Mouse (Mus musculus) NIH3T3 (cell line): ENCODE results near the gene Oxnad1.
A peak's percentile ranks its signal among the peaks of the same experiment; 100 is the strongest.
"Not testable (repeated sequence)": the region's sequence is repeated elsewhere in the genome, so short reads cannot be mapped to it uniquely, and the experiment has no call there.

Experiments
- DNase-seq: peaks from one replicate; pipeline ENCODE4 v3.0.0-alpha.2; 2012; ENCODE audit warnings: low read depth

The Oxnad1 gene

DNA sequence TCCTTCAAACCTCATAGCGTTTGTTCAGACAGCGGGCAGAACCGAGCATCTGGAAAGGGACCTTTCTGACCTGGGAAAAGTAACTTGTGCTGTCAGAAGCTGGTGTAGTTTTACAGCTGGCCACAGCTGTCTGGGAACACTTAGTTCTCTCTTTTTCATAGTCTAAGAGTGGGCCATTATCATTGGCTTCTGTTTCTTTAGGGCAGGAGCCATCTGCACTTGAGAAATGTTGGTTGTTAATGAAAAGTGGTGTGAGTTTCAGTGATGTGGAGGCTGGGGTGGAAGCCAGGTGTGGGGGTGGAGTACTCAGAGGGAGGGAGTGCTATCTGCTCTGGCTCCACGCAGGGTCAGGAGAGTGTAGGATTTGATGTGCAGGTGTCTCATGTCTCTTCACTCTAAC, 6.0 kb downstream of the Oxnad1 start:
- DNase-seq = no peak

DNA sequence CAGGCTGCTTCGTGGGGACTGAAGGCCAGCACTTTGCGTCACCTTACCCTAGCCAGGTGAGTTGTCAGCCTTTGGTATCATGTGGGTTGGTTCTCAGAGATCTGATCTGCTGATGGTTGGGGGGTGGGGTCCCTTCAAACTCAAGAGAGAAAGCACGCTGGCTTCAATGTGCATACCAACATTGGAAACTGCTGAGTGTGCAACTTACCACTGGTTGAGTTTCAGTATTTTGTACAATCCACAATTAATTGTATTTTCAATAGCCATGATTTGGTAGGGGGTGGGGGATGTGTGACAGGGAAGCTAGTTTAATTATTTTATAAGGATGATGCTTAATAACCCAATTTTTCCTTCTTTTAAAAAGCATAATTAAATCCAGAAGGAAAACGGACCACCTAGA, 6.5 kb downstream of the Oxnad1 start:
- DNase-seq = no peak

DNA sequence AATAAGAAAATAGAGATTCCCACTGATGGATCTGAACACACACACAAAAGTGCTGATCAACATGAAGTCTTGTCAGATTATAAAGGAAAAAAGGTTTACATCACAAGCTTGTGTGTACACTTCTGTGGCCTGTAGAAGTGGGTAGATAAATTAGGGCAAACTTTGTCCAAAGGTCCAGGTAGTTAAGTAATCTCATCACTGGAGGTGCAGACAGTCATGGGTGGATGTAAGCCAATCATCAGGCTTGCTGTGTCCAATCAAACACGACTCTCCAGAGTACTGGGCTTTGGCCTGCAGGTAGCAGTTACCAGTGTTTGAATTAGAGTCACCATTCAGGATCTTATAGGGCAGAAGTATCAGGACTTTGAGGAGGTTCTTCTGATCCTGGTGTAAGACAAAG, 7.8 kb downstream of the Oxnad1 start:
- DNase-seq = no peak

DNA sequence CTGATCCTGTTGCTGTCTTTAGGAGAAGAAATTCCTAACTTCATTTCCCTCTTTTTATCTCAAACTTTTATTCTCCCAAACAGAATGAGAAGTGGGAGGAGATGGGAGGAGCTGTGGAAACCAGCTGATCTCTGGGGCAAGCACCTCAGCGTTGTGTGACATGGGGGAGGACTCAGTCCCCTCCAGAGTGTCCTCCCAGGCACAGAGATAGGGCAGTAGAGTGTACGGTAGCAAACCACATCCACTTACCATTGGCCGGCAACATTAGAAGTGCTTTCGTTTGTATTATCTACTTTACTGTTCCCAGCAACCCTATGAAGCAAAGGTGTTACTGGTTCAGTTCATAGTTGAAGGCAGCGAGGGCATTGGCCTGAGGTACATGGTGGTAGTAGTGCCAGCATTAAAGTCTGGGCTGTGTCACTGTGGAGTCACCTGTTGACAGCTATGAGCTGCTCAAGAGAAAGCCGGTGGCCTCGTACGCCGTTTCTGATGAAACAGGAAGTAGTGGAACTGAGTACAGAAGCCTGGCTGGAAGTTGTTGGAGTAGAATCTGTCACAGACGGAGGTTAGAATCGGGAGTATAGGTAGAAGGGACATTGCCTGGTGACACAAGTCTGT, 8.4 kb downstream of the Oxnad1 start:
- no peak for DNase-seq

DNA sequence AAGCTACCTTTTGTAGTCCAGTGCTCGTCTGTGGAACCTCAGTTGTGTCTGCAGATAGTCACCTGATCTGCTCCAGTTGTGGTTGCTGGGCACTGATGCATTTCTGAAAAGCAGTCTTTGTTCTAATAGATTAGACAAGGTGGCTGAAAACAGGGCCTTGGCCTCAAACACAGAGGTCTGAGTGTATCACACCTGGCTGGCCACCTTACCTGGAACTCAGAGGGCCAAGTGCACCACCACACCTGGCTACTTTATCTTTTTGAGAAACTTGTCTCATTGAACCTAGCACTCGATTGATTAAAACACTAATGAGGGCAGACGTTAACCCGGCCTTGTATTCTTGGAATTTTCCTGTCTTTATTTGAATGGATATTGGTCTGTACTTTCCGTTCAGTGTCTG, 10.5 kb downstream of the Oxnad1 start:
- no peak for DNase-seq

DNA sequence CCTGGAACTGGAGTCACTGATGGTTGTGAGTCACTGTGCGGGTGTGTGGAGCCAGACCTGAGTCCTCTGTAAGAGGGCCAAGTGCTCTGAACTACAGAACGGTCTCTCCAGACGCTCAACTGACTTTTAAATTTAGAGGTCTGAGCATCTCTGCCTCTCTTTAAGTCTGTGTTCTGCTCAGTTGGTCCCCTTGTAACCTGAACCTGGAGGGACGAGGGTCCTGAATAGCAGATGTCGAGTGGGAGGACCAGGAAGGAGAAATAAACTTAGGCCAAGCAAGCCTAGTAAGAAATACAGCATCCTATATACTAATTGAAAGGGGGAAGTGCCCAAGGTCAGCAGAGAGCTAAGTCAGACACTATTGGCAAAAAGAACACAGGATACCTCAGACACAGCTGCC, 11.6 kb downstream of the Oxnad1 start:
- DNase-seq = no peak

DNA sequence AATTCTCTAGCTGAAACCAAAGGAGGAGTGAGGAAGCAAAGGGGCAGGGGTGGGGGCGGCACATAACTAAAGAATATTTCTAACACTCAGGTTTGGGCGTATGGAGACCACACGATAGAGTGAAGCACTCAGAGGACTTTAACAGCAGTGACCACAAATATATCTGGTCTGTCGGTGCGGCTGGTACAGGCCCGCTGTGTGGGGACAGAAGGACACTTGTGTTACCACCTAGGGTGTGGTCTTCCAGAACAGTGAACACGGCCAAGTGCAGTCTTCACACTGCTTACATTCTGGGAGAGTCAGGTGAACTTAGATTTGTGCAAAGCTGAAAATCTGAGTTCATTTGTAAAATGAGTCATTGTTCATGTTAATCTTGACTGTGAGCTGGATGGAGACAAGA, 12.5 kb downstream of the Oxnad1 start:
- no peak for DNase-seq

DNA sequence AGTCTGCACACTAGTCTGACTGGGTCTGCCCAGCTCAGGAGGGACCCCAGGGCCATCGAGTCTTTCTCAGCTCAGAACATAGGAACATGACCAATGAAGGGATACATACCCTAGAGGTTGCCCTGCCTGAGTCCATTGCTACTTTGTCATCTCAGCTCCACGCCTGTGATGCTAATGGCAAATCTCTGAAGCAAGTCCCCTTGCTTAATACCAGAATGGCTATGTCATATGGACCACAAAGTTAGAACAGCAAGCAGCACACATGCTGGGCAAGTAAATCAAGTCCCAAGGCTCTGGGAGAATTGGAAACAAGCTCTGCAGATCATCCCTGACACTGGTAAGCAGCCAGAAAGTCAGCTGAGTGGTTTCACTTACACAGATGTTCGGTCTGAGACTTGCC, 13.8 kb downstream of the Oxnad1 start:
- DNase-seq = no peak

DNA sequence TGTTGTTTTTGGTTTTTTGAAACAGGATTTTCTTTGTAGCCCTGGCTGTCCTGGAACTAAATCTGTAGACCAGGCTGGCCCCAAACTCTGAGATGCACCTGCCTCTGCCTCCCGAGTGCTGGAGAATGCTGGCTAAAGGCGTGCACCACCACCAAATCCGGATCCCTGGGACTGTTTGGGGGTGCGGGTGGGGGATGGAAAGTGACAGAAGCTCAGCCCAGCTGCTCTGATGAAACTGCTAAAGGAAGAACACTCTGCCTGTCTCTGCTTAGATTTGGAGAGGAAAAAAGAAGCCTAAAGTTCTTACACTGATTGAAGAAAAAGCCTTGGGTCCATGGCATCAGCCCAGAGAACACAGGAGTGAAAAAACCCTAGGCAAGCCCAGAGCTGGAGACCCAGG, 18.4 kb downstream of the Oxnad1 start:
- DNase-seq = no peak

DNA sequence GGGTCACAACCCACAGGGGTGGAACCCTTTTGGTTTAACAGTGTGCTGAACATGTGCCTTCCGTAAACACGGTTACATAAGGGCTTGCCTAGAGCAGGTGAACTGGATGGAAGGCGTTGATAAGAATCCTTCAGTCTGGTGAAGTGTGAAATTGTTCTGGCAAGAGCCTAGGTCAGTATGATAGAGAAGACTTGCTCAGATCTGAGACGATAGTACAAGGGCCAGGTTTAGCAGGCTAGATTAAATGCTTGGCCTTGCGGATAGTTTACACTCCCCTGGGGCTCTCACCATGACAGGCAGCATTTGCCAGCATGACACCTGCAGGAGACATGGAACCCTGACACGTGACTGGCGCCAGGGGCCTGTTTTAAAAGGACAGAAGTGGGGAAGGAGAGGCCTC, 20.5 kb downstream of the Oxnad1 start:
- no peak for DNase-seq

DNA sequence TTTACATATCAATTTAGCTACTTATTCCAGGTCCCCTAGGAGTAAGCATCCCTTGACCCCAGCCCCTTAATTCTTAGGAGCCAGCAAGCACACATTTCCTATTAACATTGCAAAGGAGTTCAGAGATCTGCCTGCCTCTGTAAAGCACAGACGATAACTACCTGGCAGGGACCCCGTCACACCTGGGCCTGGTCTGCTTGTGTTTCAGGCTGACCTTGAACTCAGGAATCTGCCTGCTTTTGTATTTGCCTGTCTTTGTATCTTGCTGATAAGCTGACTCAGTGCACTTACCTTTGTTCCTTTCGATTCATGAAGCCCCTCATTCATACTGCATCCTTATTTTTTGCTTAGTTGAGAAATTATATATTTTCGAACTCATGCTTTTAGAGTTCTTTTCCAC, 21.7 kb downstream of the Oxnad1 start:
- no peak for DNase-seq

DNA sequence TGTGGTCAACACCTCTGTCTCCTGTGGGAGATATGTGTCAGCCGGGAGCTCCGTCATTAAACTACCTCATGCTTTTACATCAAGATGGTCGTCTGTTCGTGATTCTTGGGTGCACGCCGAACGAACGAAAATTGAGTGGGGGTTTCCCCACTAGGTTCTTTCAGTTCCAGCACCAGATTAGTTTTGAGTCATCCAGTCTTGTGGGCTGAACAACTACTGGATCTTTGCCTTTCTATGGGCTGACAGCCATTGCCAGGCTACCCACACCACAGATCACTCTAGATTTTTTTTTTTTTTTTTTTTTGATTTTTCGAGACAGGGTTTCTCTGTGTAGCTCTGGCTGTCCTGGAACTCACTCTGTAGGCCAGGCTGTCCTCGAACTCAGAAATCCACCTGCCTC, 26.9 kb downstream of the Oxnad1 start:
- DNase-seq = not testable (repeated sequence)

DNA sequence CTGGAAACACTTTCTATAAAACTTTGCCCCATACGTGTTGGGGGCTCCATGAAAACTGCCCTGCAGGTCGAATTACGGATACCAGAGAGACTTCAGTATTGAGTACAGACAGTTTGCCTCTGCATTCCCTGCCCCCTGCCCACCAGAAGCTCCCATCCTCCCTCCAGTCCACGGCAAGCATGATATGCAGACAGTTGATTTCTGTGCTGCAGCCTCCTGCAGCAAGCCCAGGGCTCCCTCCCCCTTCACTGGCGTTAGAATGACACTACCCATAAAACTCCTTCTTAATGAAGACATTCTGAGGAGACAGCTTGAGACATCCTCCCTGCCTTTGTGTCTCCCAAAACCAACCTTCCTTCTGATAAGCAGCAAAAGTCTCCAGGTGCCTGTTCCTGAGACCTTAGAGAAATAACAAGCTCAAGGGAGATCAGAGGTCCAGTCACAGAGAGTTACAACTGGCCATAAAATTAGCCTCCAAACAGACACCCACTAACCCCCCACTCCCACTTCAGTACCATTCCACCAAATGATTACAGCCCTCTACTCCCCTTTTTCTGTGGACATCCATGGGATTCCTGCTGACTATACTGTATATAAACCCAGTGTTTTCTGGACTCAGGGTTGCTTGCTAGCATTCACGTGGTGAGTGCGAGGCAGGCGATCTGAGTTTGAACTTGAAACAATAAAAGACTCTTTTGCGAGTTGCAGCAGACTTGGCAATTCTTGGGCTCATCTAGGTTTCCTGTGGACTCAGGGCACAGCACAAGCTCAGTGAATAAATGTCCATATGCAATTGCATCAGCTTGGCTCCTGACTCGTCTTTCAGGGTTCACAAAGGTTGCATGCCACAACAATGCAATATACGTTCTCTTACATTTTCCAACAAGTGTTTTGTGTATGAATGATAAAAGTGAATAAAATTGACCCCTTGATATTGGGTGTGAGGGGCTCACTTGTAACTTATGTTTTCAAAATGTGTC, 36.1 kb downstream of the Oxnad1 start:
- peak; percentile 29 for DNase-seq

DNA sequence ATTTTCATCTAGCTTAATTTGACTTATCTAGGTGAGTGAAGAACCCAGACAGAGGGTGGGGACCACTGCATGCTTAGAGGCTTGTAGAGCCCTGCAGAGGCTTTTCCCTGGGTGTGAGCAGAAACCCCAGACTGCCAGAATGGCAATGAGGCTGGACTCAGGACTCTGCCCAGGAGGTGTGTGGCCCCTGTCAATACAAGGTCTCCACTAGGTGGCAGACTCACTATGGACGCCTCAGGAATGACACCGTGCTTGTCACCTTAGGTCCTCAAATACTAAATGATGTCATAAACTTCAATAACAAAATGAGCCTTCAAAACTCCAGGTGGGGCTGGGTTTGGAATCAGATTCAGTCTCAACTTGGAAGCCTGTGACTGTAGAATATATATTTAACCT, 36.7 kb downstream of the Oxnad1 start:
- DNase-seq = no peak

DNA sequence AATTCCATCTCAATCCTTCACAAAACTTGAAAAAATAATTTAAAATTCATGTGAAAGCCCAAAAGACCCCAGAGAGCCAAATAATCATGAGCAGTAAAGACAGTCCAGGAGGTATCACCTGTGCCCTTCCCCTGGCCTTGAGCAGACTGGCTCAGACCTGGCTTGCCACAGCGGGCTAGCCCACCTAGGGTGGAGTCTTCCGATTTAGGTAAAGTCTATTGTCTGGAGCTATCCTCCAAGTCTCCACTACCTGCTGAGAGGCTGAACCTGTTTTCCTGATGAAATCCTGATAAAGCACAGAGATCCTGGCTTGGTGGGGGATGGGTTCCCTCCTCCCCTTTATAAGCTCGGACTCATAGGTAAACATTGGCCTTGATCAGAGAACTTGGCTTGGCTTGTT, 39.1 kb downstream of the Oxnad1 start:
- no peak for DNase-seq

DNA sequence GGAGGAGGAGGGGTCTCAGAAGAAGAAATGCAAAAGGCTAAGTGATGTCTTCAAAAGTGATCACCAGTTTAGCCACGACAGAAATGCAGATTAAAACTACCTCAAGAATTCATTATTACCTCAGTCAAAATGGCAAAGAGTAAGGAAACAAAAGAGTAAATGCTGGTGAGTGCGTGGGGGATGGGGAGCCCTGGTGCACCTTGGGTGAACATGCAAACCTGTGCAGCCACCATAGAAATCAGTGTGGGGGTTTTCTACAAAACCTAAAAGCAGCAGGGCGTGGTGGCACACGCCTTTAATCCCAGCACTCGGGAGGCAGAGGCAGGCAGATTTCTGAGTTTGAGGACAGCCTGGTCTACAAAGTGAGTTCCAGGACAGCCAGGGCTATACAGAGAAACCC, 40.1 kb downstream of the Oxnad1 start:
- not testable (repeated sequence) for DNase-seq

DNA sequence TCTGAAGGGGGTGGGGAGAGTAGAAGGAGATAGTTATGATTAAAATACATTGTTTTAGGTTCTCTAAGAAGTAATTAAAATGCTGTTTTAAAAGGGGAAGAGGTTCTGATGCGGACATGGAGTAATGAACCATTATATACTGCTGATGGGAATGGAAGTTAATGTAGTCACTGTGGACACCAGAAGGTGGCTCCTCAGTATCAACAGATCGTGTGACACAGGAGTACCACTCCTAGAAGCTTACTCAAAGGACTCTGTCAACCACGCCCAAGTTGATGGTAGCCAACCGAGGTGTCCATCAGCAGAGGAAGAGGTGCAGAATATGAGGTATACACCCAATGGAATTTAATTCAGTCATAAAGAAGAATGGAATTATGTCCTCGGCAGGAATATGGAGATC, 43.2 kb downstream of the Oxnad1 start:
- DNase-seq = no peak

DNA sequence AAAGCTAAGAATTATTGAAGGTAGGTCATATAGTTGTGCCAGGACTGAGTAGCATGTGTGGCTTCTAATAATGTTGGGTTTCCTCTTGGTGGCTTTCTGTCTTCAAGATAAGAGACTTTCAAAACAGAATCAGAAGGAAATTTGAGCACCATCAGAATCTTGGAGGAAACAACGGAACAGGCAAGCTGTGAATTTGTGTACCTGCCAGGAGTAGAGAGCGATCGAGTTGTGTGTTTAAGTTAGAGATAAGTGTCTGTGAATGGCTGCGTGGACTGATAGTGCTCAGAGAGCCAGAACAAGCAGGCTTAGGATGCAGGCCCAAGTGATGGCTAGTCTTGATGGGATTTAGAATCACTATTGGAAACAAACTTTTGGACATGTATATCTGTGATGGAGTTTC, 46.7 kb downstream of the Oxnad1 start:
- DNase-seq = no peak

DNA sequence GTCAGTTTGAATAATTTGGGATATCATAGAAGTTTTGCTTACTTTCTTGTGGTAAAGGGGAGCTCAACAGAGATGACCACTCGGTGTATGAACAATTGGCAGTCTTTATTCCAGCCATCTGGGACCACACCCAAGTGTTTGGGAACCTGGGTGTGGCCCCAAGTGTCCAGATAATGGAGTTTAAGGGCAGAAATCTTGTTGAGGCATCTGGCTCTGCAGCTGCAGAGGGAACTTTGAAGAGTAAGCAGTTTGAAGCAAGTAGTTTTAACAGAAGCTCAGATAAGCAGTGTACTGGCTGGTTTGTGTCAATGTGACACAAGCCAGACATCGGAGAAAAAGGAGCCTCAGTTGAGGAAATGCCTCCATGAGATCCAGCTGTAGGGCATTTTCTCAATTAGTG, 49.1 kb downstream of the Oxnad1 start:
- no peak for DNase-seq

DNA sequence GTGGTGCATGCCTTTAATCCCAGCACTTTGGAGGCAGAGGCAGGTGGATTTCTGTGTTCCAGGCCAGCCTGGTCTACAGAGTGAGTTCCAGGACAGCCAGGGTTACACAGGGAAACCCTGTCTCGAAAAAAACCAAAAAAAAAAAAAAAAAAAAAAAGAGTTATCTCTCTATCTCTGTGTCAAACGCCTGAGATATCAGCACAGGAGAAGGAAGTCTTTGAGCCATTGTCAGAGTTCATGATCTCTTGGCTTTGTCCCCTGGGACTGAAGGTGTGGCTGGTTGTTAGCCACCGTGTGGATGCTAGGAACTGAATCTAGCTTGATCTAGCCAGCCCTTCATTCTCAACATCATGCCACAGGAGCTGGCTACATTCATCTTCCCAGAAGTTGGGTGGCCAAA, 51.3 kb downstream of the Oxnad1 start:
- not testable (repeated sequence) for DNase-seq

DNA sequence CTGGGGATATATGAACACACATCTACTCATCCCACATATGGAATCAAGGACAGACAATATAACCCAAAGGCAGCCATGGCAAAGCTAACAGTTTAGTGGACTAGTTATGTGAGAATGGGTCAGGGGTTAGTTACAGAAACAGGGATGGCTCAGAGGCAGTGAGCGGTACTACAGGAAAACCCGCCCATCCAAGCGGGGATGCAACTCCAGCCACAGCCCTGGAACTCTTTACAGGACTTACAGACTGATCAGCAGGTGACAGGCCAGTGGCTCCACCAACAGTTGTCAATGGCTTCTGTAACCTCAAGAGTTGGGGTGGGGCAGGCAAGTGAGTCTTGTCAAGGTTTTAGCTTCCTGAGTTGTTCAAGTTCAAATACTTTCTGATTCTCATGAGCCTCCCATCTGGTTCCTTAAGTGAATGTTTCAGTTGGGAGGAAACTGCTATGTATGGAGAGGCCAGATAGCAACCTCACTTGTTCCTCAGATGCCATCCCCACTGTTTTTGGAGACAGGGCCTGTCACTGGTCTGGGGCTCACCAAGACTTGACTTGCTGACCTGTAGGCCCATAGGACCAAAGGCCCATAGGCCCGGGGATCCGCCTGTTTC, 55.3 kb downstream of the Oxnad1 start:
- DNase-seq = no peak

DNA sequence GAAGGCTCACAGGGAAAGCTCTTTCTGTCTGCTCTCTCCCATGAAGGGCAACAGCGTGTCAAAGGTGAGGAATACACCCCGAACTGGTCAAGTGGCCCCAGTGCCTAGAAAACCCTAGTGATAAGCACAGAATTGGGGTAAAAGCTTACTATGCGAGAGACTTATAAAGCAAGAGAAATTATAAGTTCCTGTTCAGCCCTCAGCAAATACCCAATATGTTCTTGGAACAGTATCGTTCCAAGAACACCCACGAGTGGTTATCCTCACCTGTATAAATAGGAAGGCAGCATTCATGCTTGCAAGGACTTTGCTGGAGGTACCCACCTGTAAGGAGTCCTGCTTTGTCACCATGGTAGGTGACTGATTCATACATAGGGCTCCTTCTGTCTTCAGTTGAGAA, 56.5 kb downstream of the Oxnad1 start, which contains the start of gene Msmb:
Gene Msmb (plus strand): TSS at position 301 of the 400 bp plus-strand sequence.
- DNase-seq = no peak

DNA sequence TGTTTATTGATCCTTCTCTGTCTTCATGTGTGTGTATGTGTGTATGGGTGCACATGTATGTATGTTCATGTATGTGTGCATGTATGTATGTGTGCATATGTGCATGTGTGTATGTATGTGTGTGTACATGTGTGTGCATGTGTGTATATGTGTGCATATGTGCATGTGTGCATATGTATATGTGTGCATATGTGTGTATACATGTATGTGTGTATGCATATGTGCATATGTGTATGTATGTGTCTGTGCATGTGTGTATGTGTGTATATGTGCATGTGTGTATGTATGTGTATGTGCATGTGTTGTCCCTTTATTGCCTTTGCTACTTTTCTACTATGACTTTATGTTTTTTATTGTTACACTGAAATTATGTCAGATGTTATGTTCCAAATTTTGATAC, 59.6 kb downstream of the Oxnad1 start:
- no peak for DNase-seq
